Mouse (Mus musculus): ENCODE results near the gene Lrrc8b. TPM values are rescaled to one million over a fixed set of nuclear protein-coding genes. Genes with fewer than 3 reads are reported as not detected.

Gene Lrrc8b
- polyA plus RNA-seq, 1 experiment, result 17.9 TPM

- Histone ChIP-seq H3K27me3 (replicated peaks; ENCODE audit: control insufficient read depth, insufficient read depth, low read length) (peaks cover 1% of the 10 kb centered on the region), H3K36me3 (ENCODE audit: control insufficient read depth, insufficient read depth, low read length) (no peaks in the 10 kb centered on the region), H3K27ac (ENCODE audit: insufficient read depth, low read depth, low read length) (no peak overlapping the region), H3K4me1 (ENCODE audit: control insufficient read depth, insufficient read depth, low read length) (peaks cover 3% of the 10 kb centered on the region; the same call in 1 of the 2 replicates), H3K4me3 (ENCODE audit: insufficient read depth, low read depth, low read length) (peak overlapping the region; percentile 36)
- DNase-seq, result peak; percentile 8
- WGBS, result 36% methylated on average over 17 of the region's 17 CpGs
- TF ChIP-seq POLR2A (IDR thresholded peaks at IDR 0.05; ENCODE audit: low read depth, low read length) (no peak), CTCF (conservative IDR thresholded peaks at IDR 0.05; ENCODE audit: insufficient read depth, insufficient read length, low read depth, low read length) (no peak)
Observed at GRCm38 (mm10) chr5:105400424-105401375, 14.9 kb upstream of the Lrrc8b start.

GRCm38 (mm10) chr5:105401536-105401935 is 14.0 kb upstream of the Lrrc8b start:
- TF ChIP-seq POLR2A (IDR thresholded peaks at IDR 0.05; ENCODE audit: low read depth, low read length), result no peak
- no peak for TF ChIP-seq CTCF (conservative IDR thresholded peaks at IDR 0.05; ENCODE audit: insufficient read depth, insufficient read length, low read depth, low read length)
- WGBS, result 93% methylated on average over 6 of the region's 6 CpGs
- no peaks in the 10 kb centered on the region for H3K36me3 ChIP-seq (ENCODE audit: control insufficient read depth, insufficient read depth, low read length)

GRCm38 (mm10) chr5:105404961-105405360 is 10.6 kb upstream of the Lrrc8b start:
- 7% methylated on average over 8 of the region's 8 CpGs for WGBS
- Histone ChIP-seq H3K27me3 (replicated peaks; ENCODE audit: control insufficient read depth, insufficient read depth, low read length) (peaks cover 1% of the 10 kb centered on the region), H3K4me1 (ENCODE audit: control insufficient read depth, insufficient read depth, low read length) (peaks cover 3% of the 10 kb centered on the region; the same call in 1 of the 2 replicates), H3K27ac (ENCODE audit: insufficient read depth, low read depth, low read length) (no peak overlapping the region), H3K4me3 (ENCODE audit: insufficient read depth, low read depth, low read length) (no peak overlapping the region), H3K36me3 (ENCODE audit: control insufficient read depth, insufficient read depth, low read length) (no peaks in the 10 kb centered on the region)
- peak; percentile 28; the same call in 1 of the 2 replicates for TF ChIP-seq CTCF (conservative IDR thresholded peaks at IDR 0.05; ENCODE audit: insufficient read depth, insufficient read length, low read depth, low read length)
- TF ChIP-seq POLR2A (IDR thresholded peaks at IDR 0.05; ENCODE audit: low read depth, low read length), result no peak
- DNase-seq, result peak; percentile 71

More at GRCm38 (mm10) chr5:105401536-105401935, 14.0 kb upstream of the Lrrc8b start:
- Histone ChIP-seq H3K4me1 (ENCODE audit: control insufficient read depth, insufficient read depth, low read length) (peaks cover 3% of the 10 kb centered on the region; the same call in 1 of the 2 replicates), H3K27ac (ENCODE audit: insufficient read depth, low read depth, low read length) (no peak overlapping the region), H3K4me3 (ENCODE audit: insufficient read depth, low read depth, low read length) (no peak overlapping the region), H3K27me3 (replicated peaks; ENCODE audit: control insufficient read depth, insufficient read depth, low read length) (peaks cover 1% of the 10 kb centered on the region)
- DNase-seq, result no peak

- 94% methylated on average over 5 of the region's 5 CpGs for WGBS
- Histone ChIP-seq H3K4me1 (ENCODE audit: control insufficient read depth, insufficient read depth, low read length) (no peaks in the 10 kb centered on the region; the same call in 1 of the 2 replicates), H3K4me3 (ENCODE audit: insufficient read depth, low read depth, low read length) (no peak overlapping the region), H3K27me3 (replicated peaks; ENCODE audit: control insufficient read depth, insufficient read depth, low read length) (peaks cover 1% of the 10 kb centered on the region), H3K27ac (ENCODE audit: insufficient read depth, low read depth, low read length) (no peak overlapping the region), H3K36me3 (ENCODE audit: control insufficient read depth, insufficient read depth, low read length) (no peaks in the 10 kb centered on the region)
- TF ChIP-seq POLR2A (IDR thresholded peaks at IDR 0.05; ENCODE audit: low read depth, low read length), result no peak
- no peak for TF ChIP-seq CTCF (conservative IDR thresholded peaks at IDR 0.05; ENCODE audit: insufficient read depth, insufficient read length, low read depth, low read length)
- DNase-seq, result no peak
Observed at GRCm38 (mm10) chr5:105407661-105408060, 7.9 kb upstream of the Lrrc8b start.

- Histone ChIP-seq H3K27me3 (replicated peaks; ENCODE audit: control insufficient read depth, insufficient read depth, low read length) (peaks cover 1% of the 10 kb centered on the region), H3K36me3 (ENCODE audit: control insufficient read depth, insufficient read depth, low read length) (no peaks in the 10 kb centered on the region), H3K27ac (ENCODE audit: insufficient read depth, low read depth, low read length) (no peak overlapping the region), H3K4me3 (ENCODE audit: insufficient read depth, low read depth, low read length) (no peak overlapping the region), H3K4me1 (ENCODE audit: control insufficient read depth, insufficient read depth, low read length) (no peaks in the 10 kb centered on the region; the same call in 1 of the 2 replicates)
- 85% methylated on average over 4 of the region's 4 CpGs for whole genome bisulfite sequencing
- no peak for DNase-seq
- TF ChIP-seq CTCF (conservative IDR thresholded peaks at IDR 0.05; ENCODE audit: insufficient read depth, insufficient read length, low read depth, low read length) (no peak), POLR2A (IDR thresholded peaks at IDR 0.05; ENCODE audit: low read depth, low read length) (no peak)
Observed at GRCm38 (mm10) chr5:105409092-105409491, 6.5 kb upstream of the Lrrc8b start.

GRCm38 (mm10) chr5:105410521-105411293 is 4.9 kb upstream of the Lrrc8b start:
- 63% methylated on average over 6 of the region's 6 CpGs for WGBS
- Histone ChIP-seq H3K27ac (ENCODE audit: insufficient read depth, low read depth, low read length) (no peak overlapping the region), H3K36me3 (ENCODE audit: control insufficient read depth, insufficient read depth, low read length) (no peaks in the 10 kb centered on the region), H3K27me3 (replicated peaks; ENCODE audit: control insufficient read depth, insufficient read depth, low read length) (no peaks in the 10 kb centered on the region), H3K4me1 (ENCODE audit: control insufficient read depth, insufficient read depth, low read length) (no peaks in the 10 kb centered on the region), H3K4me3 (ENCODE audit: insufficient read depth, low read depth, low read length) (no peak overlapping the region)
- DNase-seq, result no peak
- TF ChIP-seq POLR2A (IDR thresholded peaks at IDR 0.05; ENCODE audit: low read depth, low read length) (no peak), CTCF (conservative IDR thresholded peaks at IDR 0.05; ENCODE audit: insufficient read depth, insufficient read length, low read depth, low read length) (no peak)

- H3K27ac ChIP-seq (ENCODE audit: insufficient read depth, low read depth, low read length), result no peak overlapping the region
- H3K4me3 ChIP-seq (ENCODE audit: insufficient read depth, low read depth, low read length), result no peak overlapping the region
- H3K36me3 ChIP-seq (ENCODE audit: control insufficient read depth, insufficient read depth, low read length), result no peaks in the 10 kb centered on the region
- DNase-seq, result no peak
- TF ChIP-seq POLR2A (IDR thresholded peaks at IDR 0.05; ENCODE audit: low read depth, low read length) (no peak), CTCF (conservative IDR thresholded peaks at IDR 0.05; ENCODE audit: insufficient read depth, insufficient read length, low read depth, low read length) (no peak)
- H3K27me3 ChIP-seq (replicated peaks; ENCODE audit: control insufficient read depth, insufficient read depth, low read length), result no peaks in the 10 kb centered on the region
- no peaks in the 10 kb centered on the region for H3K4me1 ChIP-seq (ENCODE audit: control insufficient read depth, insufficient read depth, low read length)
- WGBS, result 63% methylated on average over 4 of the region's 4 CpGs
Observed at GRCm38 (mm10) chr5:105411294-105411570, 4.3 kb upstream of the Lrrc8b start.

All from kidney, adult 2 months (tissue).